Comparison of ENCODE assay signal across 8 mouse cellular contexts in the genomic region with DNA sequence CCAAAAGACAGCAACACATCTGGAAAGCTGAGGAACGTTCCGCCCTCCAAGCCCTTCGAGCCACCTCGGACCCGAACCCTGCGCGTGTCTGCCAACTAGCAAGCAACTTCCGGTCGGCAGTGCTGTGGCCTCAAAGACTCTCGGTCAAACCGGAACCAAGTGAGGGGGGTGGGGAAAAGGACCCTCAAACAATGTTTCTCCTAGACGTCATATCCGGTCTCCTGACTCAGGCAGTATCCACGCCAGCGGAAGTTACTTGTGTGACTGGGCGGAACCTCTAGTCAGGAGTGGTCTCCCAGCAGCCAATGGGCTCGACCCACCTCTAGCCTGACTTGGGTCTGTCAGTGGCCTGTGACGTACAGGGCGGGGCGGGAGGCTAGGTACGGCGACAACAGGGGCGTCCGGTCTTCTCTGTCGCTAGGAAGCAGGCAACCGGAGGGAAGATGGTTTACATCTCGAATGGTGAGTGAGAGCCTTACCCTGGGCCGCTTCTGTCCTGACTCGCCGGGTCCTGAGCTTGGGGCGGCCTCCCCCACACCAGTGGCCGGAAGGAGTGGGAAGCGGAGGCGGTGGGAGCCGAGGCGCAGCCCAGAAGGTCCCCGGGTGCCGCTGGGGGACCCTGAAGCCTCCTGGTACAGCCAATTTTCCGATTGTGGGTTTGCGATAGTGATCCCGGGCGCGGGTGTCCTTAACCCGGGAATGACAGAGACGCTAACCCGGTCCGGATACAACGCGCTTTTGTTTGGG. TPM values are rescaled to one million over a fixed set of nuclear protein-coding genes. Genes with fewer than 3 reads are reported as not detected.
DNase-seq lines count a peak whose midpoint lies in the region; ATAC-seq lines count a peak whose summit lies in the region.

Selenok (plus strand) TSS at position 234 of the 747 bp plus-strand sequence.

- peak; percentile 96 to 99 for DNase-seq in adrenal gland, adult (ENCODE audit: inconsistent age in 2 of 2, low spot score in 1 of 2)
- peak; percentile 100 for DNase-seq in embryo, embryonic 10.5 days (ENCODE audit: low spot score)
- DNase-seq in gastrocnemius, postnatal 14 days, result peak; percentile 95
- DNase-seq in left cerebral cortex, postnatal 10 days (ENCODE audit: extremely low spot score in 1 of 2, low spot score in 2 of 2), result peak; percentile 96 to 99
- DNase-seq in right cerebral cortex, postnatal 25 days, result peak; percentile 93
- DNase-seq in urinary bladder, postnatal 4 days (ENCODE audit: low spot score in 2 of 2), result peak; percentile 91 to 92

- intact Hi-C loops in gastrocnemius, postnatal 14 days (cut with DNase I; ENCODE audit: low total_unique reads), result no loop called here
- intact Hi-C loops in left cerebral cortex, postnatal 10 days (cut with DNase I), result no loop called here

- ATAC-seq in inflammation-experienced regulatory T-cells, adult 6 months, result peak; percentile 99
- peak; percentile 100 for ATAC-seq in megakaryocyte-erythroid progenitor cell, adult 5-6 weeks (replicated peaks; ENCODE audit: low FRiP score, low TSS enrichment, poor library complexity, severe bottlenecking)

RNA-seq across cellular contexts. Expression of gene Selenok, which starts in this region (rescaled TPM):
- total RNA-seq in gastrocnemius, postnatal 14 days (2021), result 10 to 100 TPM; 55.1 to 60.3 TPM
- 100 to 1,000 TPM; 338 to 426 (median 384) TPM for polyA plus RNA-seq in inflammation-experienced regulatory T-cells, adult 6 months (2017; shearing (Covaris generic))
- 100 to 1,000 TPM; 136 TPM for total RNA-seq in left cerebral cortex, postnatal 10 days (2021)
- 42.7 and 60.3 TPM in 2 replicates for total RNA-seq in megakaryocyte-erythroid progenitor cell, adult 5-6 weeks (2014; fragmentation: Nextera tagmentation)
- 101 and 175 TPM in 2 replicates for total RNA-seq in megakaryocyte-erythroid progenitor cell, adult 5-6 weeks (2017)

Comparison
In these comparisons a context has a peak if more than half of its experiments do, and no peak if none do; other contexts are left out.
1. Peak in every context shown above with its lines: DNase-seq and ATAC-seq.